Mouse (Mus musculus): ENCODE measurements around the gene Timp2.

DNA sequence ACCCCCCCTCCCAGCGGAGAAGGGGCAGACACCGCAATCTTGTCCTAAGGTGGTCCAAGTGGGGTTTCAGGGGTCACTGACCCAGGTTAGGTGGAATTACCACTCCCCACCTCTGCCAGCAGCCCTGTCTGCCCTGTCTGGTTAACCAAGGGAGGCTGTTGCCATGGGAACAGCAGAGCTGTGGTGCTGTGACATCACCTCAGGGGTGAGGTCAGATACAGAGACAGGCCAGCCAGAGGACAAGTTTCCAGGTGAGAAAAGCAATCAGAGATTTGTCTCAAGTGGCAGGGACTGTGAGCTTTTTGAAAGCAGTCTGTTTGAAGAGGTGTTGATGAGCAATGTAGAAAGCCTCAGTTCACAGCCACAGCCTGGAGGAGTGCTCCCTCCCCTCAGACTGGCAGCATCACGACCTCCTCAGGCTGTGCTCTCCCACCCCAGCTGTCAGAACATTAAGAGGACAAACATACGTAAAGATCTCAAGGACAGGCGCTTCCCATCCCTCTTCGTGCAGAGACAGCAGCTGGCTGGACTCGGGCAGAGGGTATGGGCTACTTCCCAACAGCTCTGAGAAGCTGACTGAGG, 13.0 kb downstream of the Timp2 start, which contains the start of gene Cep295nl:
- no peak for TF ChIP-seq EP300 (IDR thresholded peaks at IDR 0.05)
- TF ChIP-seq CTCF (IDR thresholded peaks at IDR 0.05): no peak

Data from lung, postnatal 0 days (tissue).